Mouse (Mus musculus) urinary bladder, adult 2 months (tissue): Measurements from ENCODE around the gene Lrrc56. TPM values are rescaled to one million over a fixed set of nuclear protein-coding genes. Genes with fewer than 3 reads are reported as not detected.

ENCODE experiments used
- DNase-seq: peaks from one replicate; pipeline ENCODE4 v3.0.0; 2022; ENCODE audit warnings: low spot score
- polyA plus RNA-seq: library from polyadenylated mRNA; depleted of rRNA; stranded (reverse); fragments of >200 nt; gene quantifications from 2 replicates; pipeline ENCODE4 v1.2.3, GENCODE M21; 2012; rRNA removed

Lrrc56 gene
- 5.2 and 5.8 TPM in 2 replicates for polyA plus RNA-seq

DNA sequence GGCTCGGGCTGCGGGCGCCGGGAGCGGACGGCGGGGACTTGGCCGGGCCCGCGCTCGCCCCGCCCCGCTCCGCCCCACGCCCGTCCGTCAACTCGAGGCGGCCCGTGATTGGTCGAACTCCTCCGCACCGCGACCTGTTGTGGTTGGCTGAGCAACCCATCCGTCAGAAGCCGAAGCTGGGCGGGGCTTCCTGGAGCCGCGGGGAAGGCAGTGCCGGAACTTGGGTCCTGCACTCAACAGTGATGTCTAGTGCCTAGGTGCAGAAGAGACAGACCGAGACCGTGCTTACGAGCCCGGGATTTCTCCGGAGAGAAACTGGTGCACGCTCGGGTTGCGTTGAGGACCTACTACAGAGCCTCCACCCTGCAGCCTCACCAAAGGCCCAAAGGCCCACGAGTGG lies at the start of gene Lrrc56, which contains the start of gene Hras:
Lrrc56 (plus strand) TSS at position 210 of the 400 bp plus-strand sequence.
Hras (minus strand) TSS at position 58 of the 400 bp plus-strand sequence.
- DNase-seq: peak; percentile 98

DNA sequence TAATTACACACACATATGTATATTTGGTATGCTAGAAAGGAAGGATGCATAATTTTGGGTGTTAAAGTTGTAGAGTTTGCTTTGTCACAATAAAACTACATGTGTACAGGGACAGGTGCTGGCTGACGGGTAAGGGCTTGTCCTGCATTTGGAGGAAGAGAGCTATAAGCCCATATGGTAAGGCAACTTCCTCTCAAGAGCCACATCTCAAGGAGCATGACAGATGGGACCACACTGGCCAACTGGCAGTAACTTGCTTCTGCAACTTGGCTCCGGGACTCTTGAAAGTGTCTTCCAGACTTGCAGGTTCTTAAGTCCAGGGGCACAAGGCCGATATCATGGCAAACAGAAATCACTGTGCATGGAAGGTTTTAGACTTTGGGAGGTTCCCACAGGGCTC lies 49.3 kb upstream of the Lrrc56 start:
- no peak for DNase-seq

DNA sequence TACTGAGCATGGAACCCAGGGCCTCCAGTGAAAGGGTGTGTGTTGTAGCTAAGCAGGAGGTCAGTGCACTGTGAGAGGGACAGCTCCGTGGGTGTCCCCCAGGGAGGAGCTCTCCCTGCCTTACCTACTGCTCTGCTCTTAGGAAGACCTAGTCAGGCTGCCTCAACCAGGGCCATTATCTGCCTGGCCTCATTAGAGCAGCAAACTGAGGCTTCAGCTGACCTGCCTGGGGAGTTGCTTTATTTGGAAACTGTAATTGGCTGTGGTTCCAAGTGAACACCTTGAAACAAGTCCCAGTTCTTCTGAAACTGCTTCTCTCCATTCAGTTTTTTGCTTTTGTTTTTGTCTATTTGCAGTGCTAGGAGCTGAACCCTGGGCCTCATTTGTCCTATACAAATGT lies 48.6 kb upstream of the Lrrc56 start:
- DNase-seq: no peak

DNA sequence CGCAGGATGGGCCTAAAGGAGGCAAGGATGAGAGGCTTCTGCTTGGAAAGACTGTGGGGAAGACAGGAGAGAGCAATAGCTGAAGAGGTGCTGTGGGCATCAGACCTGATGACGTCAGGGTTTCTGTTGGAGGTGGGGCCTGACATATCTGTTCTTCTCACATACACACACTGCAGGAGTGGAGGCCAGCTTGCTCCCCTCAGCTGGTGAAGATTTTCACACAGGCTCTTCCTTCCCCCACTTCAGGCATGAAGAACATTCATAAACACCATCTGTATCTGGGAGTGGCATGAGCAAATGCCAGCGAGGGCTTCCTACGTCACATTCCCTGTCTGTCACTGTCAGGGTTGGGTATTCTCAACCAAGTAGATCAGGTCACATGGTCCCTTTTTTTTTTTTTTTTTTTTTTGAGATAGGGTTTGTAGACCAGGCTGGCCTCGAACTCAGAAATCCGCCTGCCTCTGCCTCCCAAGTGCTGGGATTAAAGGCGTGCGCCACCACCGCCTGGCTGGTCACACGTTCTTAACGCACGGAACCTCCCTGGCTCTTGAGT lies 47.8 kb upstream of the Lrrc56 start:
- no peak for DNase-seq

DNA sequence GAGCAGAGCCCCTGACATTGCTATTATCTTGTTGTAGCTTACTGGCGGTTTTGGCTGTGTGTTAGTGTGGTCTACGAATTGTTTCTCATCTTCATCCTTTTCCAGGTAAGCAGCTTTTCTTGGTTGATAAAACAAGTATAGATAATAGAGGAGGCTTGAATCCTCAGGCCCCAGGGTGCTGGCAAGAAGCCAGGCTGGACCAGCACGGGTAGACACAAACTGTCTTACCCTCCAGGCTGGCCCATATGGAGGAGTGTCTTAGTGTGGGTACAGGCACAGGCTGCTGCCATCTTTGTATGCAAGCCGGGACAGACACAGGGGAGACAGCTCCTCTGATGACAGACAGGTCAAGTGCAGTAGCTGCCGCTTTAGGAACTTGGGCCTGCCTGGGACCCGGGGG lies 46.9 kb upstream of the Lrrc56 start:
- DNase-seq: no peak

DNA sequence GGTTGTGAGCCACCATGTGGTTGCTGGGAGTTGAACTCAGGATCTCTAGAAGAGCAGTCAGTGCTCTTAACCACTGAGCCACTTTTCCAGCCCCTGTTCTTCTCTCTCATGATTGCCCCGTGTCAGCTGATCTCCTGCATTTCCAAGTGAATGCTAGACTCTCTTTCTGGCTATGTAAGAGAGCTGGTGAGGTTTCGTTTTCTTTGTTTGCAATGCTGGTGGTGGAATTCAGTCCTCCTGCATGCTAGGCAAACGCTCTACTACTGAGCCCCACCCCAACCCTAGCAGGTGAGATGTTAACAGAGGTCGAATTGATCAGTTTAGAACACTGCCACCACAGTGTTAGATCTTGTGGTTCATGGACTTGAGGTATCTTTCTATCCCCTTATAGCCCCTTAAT lies 45.3 kb upstream of the Lrrc56 start:
- no peak for DNase-seq

DNA sequence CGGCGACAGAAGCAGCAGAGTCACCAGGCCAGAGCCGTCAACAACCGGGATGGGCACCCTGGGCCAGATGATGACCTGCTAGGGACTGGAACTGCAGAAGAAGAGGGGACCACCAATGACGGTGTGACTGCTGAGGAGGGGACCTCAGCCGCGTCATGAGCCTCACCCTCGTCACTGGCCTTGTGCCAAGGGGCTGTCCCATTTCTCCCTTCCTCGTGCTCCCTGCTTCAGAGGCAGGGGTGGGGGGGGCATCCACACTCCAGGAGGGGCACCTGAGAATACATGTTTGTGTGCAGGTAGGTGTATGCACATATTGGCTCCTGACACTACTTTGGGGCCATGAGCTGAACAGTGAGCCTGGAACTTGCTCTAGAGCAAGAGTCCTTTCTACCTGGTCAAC lies 38.6 kb upstream of the Lrrc56 start:
- no peak for DNase-seq

DNA sequence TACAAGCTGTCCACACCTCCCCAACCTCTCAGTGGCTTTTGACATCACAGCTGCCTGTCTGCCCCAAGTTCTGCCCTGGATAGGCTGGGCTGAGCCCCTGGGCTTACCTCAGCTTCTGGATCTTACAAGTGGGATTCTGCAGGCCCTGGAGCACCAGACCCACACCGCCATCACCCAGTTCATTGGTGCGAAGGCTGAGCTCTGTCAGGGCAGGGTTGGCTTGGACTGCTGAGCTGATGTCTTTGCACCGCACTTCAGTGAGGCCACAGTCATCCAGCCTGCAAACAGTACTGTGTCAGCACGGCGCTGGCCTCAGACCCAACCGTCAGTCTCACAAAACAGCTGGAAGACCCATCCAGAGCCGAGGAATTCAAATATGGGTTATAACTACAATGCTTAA lies 29.6 kb upstream of the Lrrc56 start:
- DNase-seq: no peak

DNA sequence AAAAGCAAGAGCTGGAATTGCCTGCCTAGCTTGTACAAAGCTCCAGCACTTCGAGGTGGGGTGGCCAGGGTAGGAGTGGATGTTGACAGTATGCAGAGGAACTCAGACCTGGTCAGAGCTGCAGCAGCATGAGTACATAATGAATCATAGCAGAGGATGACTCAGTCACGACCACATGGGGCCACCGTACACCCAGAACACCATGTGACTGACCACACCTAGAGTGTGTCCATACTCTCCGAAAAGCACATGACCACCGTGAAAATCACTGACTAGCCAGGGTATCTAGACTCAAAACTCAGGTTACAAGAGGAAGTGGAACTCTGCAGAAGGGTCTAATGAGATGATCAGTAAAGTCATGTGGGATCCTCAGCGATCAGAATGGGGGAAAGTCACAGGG lies 29.1 kb upstream of the Lrrc56 start:
- no peak for DNase-seq

DNA sequence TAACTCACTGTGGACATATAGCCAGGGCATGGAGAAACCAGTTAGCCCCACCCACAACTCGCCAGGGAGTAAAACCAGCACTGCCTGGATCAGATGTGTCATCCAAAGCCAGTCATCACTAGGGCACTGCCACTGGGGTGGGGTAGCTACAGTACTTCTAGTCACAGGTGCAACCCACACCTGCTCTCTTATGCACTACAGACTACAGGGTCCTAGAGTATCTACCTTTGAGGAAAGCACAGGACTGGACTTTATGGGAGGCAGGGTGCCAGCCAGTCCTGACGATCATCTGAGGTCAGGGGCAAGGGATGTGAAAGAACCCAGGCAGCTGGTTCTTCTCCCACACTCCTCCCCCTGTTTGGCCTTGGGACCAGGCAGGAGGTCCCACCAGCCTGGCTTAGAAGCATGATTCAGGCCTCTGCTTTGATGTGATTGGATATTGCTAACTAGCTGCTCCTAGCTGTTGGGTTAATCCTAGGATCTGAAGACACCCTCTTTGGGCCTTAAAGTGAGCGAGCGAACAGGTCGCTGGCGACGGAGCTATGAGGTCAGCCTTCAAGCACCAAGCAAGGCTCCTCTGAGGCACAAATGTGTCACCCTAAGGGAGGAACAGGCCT lies 25.9 kb upstream of the Lrrc56 start:
- peak; percentile 36 for DNase-seq

DNA sequence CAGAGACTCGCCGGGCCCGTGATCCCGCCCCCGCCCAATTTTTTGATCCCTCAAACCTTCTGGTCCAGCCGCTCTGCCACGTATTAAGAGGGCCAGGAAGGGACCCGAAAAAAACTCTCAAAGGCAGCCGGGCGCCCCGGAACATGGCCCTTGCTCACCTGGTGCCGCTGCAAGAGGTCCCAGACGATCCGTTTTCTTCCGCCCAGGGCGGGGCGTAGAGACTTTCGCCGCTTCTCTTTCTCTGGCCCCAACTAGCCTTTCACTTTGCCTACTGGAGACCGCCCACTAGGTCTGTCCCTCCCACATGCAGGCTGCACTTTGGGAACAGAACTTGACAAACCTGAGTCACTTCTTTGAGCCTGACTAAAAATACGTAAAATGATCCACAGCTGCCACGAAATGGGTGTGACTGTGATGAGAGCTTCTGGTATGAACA lies 25.4 kb upstream of the Lrrc56 start:
- DNase-seq: peak; percentile 59

DNA sequence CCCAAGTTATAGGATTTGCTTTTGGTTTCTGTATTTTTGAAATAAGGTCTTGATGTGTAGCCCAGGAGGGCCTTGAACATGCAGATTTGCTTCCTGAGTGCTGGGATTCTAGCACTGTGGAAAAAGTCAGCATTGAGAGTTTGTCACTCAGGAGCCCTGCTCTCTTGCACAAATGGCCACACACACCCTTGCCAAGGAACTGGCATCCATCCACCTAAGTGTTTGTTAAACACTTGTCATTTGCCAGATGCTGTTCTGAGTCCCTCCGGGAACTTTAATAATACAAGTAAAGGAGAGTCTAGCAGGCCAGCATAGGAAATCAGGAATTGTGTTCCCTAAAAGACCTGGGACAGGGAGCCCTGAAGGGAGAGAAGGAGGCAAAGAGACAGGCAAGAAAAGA lies 24.7 kb upstream of the Lrrc56 start:
- DNase-seq: no peak

DNA sequence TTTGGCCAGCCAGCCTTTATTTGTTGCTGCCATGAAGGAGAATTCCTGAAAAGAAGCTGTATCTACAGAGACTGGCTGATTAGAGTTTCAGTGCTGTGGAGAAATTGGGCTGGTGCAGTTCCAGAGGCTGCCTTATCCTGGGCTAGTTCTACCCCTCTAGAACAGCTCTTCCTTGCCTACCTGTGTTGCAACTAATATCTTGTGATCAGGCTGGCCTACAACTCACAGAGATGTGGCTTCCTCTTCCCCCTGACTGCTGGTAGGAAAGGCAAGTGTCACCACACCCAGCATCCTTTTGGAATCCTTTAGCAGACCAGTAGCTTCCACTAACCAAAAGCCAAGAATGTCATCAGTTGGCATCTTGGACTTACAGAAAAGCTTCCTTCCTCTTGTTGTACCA lies 24.1 kb upstream of the Lrrc56 start:
- DNase-seq: no peak

DNA sequence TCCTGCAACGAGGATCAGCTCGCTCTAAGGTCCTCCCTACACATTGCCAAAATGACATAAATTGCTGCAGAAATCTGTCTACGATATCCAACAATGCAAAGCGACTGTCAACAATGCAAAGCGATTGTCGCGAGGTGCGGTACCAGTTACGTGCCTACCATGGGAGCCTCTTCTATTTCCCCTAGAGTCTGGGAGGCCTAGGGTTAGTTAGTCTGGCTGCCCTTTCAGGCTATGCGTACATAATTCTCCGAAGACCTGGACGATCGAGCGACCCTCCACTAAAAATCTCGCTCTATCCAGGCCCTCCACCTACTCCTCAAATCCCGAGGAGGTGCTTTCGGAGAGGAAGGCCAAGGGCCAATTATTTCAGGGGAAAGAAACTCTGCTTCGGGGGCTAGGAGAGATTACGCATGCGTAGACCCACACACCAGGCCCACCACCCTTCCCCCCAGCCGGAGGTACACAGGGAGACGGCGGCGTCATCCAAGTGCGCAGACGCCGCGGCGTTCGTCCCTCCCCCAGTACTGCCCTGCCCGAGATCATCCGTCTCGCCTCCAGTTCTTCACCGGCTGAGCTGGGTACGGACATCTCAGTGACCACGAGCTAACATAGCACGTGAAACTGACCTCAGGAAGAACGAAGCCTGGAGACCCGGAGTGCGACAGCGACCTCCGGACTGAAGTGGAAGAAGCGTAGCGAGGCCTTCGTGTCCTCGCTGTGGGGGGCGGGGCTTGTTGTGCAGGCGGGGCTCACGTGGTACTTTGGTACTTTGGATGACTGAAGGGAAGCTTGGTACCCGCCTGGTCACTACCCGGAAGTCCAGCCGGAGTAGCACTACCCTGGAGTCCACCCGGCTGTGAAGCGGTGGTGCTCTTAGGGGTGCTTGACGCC lies 21.6 kb upstream of the Lrrc56 start, which contains the start of gene Rnh1:
Rnh1 (minus strand) TSS at position 742 of the 891 bp plus-strand sequence.
- peak; percentile 79 for DNase-seq

DNA sequence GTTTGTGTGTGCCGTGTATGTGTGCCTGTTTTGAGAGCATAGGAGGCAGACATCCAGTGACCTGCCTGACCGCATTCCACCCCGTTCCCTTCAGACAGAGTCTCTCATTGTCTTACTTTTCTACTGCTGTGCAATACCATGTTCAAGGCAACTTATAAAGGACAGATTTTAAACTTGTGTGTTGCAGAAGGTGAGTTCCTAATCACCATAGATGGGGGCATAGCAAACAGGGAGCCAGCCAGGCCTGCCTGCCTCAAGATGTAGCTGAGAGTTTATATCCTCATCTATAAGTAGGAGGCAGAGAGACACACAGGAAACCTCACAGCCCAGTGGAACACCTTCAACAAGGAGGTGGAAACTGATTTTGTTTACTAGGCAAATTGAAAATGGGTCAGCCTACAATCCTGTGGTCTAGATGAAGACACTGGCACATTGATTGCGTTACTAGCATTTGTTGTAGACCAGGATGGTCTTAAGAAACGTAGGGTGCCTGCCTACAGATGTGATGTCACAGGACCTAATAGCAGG lies 20.6 kb upstream of the Lrrc56 start:
- DNase-seq: no peak

DNA sequence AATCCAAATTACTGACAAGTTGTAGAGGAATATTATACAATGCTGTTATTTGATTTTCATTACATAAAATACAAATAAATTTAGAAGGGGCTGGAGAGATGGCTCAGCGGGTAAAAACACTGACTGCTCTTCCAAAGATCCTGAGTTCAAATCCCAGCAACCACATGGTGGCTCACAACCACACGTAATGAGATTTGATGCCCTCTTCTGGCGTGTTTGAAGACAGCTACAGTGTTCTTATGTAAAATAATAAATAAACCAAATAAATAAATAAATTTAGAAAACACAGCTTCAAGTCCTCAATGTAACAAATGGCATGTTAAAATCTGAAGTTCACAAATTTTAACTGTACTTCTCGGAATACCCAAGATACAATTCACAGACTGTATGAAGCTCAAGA lies 18.9 kb upstream of the Lrrc56 start:
- no peak for DNase-seq

DNA sequence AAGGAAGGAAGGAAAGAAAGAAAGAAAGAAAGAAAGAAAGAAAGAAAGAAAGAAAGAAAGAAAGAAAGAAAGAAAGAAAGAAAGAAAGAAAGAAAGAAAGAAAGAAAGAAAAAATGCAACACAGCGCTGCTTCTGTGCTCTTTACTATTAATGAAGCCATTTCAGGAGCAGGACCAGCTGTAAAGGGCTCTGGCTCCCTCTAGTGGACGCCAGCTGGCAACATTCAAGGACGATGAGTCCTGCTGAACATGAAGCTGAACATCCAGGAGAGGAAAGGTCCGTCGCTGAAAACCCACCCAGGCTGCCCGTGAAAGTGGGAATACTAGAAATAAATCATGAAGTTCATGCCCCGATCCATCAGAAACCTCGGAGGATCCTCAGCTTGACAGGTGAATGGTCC lies 17.8 kb upstream of the Lrrc56 start:
- DNase-seq: peak; percentile 62

DNA sequence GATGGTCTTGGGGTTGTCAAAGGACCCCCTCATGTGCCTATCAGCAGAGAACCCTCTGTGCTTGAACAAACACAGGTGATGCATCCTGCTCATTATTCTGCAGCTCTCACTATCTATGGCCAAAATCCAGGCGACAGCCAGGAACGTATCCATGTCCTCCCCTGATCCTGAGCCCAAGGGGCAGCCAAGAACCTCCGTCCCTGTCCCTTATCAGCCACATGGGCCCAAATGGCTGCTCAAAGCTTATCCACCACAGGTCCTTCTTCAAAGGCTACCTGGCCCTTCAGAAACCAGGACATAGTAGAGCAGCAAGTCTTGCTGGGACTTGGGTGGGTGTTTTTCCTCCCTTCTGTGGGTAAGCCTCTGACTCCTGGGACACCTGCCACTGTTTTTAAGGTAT lies 5.8 kb upstream of the Lrrc56 start:
- DNase-seq: no peak

DNA sequence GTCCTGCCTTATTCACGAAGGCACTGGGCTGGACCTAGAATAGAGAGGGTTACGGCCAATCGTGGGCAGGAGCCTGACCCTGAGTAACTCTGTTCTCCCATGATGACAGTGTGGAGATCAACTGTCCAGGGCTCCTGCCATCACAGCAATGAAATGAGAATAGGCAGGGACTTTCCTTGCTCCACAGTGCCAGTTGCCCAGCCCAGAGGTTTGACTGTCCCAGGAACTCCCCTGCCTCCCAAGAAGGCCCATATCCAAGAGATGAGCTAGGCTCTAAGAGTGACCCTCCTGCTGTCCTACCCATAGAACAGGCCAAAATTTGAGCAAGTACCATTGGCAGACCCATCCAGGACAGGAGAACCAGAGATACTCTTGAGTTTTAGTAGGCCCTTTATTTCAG lies 5.2 kb upstream of the Lrrc56 start:
- no peak for DNase-seq

DNA sequence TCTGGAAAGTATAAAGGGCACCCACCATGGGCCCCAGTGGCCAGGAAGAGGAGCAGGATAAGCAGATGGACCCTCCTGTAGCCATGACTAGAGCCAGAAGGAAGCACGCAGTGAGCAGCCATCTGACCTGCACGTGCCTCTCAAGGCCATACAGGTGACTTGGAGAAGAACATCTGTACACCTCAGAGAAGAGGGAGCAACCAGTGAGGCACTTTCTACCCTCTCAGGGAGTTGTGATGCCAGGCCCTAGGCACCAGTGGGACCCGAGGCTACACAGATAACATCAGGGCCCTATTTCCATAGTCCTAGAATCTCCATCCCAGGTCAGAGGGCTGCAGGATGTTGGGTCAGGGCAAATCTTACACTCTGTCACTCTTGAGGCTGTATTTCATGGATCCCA lies 3.7 kb upstream of the Lrrc56 start:
- DNase-seq: no peak

DNA sequence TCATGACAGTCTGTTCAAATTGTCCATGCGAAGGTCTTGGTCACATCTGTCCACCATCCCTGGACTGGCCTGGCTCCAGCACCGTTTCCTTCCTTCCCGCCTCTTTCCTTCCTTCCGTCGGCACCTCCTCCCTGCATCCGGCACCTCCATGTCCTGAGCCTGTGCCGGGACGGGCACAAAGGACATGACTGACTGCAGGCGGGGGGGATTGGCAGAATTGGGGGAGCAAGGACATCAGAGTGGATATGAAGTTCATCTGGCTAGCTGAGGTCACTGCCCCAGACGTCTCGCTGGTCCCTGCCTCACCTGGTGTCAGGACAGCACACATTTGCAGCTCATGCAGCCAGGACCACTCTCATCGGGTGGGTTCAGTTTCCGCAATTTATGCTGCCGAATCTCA lies 2.9 kb upstream of the Lrrc56 start:
- no peak for DNase-seq

DNA sequence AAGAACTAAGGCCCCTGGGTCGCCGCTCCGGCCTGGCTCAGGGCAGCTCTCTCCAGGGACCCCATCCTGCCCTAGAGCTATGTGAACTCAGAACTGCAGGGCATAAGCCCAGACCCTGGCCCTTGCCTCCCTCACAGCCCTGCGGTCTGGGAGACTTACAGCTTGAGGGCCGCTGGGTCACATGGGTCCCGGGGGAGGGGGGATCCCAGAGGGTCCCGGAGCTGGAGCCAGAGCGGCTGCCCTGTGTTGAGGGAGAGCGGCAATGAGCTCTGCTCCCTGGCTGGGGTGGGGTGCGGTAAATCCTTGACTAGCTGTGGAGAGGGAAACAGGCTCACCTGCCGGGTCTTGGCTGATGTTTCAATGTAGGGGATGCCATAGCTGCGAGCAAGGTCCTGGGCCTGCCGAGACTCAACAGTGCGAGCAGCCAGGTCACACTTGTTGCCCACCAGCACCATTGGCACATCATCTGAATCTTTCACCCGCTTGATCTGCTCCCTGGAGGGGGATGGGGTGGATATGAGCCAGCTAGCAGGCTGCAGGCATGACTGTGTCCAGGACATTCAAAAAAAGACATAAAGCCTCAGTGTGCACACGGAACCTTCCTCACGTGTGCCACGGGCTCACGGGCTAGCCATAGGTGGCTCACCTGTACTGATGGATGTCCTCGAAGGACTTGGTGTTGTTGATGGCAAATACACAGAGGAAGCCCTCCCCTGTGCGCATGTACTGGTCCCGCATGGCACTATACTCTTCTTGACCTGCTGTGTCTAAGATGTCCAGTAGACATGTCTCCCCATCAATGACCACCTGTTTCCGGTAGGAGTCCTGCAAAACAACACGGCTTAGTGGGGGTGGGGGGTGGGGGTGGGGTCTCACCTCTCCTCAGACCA lies 1.9 kb upstream of the Lrrc56 start:
- no peak for DNase-seq
